Mouse (Mus musculus): ENCODE data around the gene Yap1. TPM values are rescaled to one million over a fixed set of nuclear protein-coding genes. Genes with fewer than 3 reads are reported as not detected.

Yap1 gene
- polyA plus RNA-seq, 1 experiment from 2014 or later = 13.1 TPM

DNA sequence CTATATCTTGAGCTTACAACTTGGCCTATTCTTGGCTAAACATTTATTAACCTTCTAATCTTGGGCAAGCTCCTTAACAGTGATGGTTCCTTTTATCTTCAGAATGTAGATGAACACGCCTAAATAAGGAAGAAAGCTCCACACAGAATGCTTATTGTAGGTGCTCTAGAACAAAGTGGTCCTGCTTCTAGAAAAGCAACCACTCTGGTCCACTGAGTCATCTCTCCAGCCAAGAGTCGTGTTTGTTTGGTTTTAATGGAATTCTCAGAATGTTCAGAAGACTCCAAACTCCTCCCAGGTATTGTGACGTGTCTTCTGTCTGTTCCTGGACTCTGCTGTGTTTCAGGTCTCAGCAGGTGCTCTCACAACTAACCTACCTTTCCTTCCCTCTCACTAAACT, 38.8 kb downstream of the Yap1 start:
- H3K27ac ChIP-seq = no peak overlapping the region
- no peak overlapping the region for H3K4me2 ChIP-seq
- H3K4me1 ChIP-seq (replicated peaks) = peaks cover 16% of the 10 kb centered on the region
- no peaks in the 10 kb centered on the region for H3K36me3 ChIP-seq
- no peak for ATAC-seq (ENCODE audit: low FRiP score)
- 83% methylated on average over 3 of the region's 3 CpGs for WGBS
- H3K9ac ChIP-seq = no peak overlapping the region
- no peaks in the 10 kb centered on the region for H3K27me3 ChIP-seq
- no peak overlapping the region for H3K4me3 ChIP-seq
- no peaks in the 10 kb centered on the region for H3K9me3 ChIP-seq

GRCm38 (mm10) chr9:7963867-7964266, 40.5 kb downstream of the Yap1 start:
- no peak overlapping the region for H3K27ac ChIP-seq
- ATAC-seq (ENCODE audit: low FRiP score) = no peak
- WGBS = 91% methylated on average over 2 of the region's 2 CpGs

DNA sequence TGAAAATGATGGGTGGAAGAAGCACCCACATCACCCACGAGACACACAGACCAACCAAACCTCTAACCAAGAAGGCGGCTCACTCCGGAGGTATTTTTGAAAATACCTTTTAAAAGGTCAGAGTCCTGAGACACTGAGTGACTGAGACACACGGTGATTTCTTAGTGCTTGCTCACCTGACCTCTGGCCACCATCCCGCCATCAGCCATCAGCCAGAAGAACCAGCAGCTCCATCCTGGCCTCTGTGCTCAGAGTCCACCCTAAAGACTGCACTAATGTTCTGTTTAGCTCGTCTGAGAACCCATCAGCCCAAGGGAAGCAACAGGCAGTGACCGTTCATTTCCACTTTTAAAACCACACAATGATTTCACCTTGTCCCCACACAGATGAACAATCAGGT, 41.5 kb downstream of the Yap1 start:
- no peak overlapping the region for H3K4me3 ChIP-seq
- H3K4me2 ChIP-seq = no peak overlapping the region
- no peak overlapping the region for H3K9ac ChIP-seq
- H3K36me3 ChIP-seq = no peaks in the 10 kb centered on the region
- peaks cover 23% of the 10 kb centered on the region for H3K4me1 ChIP-seq (replicated peaks)
- H3K9me3 ChIP-seq = no peaks in the 10 kb centered on the region
- H3K27me3 ChIP-seq = no peaks in the 10 kb centered on the region
- WGBS = 87% methylated on average over 7 of the region's 7 CpGs
- H3K27ac ChIP-seq = no peak overlapping the region
- ATAC-seq (ENCODE audit: low FRiP score) = no peak

More at GRCm38 (mm10) chr9:7963867-7964266, 40.5 kb downstream of the Yap1 start:
- Histone ChIP-seq H3K4me3 (no peak overlapping the region), H3K36me3 (no peaks in the 10 kb centered on the region), H3K9ac (no peak overlapping the region), H3K4me1 (replicated peaks) (peaks cover 23% of the 10 kb centered on the region), H3K27me3 (no peaks in the 10 kb centered on the region), H3K9me3 (no peaks in the 10 kb centered on the region), H3K4me2 (no peak overlapping the region)

DNA sequence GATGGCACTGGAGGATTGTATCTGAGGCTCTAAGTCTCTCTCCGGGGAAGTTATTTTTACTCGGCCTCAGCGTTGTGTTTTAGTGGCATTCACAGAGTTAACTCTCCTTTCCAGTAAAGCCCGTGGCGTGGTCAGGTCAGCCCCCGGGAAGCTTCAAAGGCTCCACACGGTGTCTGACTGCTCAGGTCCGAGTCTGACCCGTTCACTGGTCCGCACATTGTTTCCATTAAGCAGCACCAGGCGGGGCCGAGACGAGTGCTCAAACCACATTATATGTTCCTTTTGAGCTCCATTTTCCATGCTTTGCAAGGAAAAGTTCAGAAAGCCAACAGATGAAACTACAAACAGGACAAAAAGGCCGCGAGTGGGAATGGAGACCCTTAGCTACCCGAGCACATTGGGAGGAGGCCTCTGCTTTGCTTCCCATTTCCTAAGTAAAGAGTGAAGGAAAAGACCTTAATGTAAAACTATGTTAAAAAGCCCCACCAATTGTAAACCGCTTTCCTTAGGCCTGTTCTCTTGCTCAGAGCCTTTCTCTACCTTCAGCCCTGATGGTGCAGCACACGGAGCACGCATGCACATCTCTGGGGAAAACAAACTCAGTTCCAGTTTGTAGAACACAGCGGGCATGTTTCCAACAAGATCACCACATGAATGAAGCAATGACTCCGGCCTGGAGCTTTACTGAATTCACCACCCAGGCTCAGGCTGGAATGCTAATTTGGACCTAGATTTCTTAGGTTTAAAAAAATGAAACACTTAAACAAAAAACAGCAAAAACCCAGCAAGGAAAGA, 42.8 kb downstream of the Yap1 start:
- no peak for ATAC-seq (ENCODE audit: low FRiP score)
- Histone ChIP-seq H3K9me3 (no peaks in the 10 kb centered on the region), H3K27me3 (no peaks in the 10 kb centered on the region), H3K4me2 (0 out of 2 replicates have a peak overlapping the region, but pooled peaks have one; percentile 15), H3K9ac (0 out of 2 replicates have a peak overlapping the region, but pooled peaks have one; percentile 26), H3K36me3 (no peaks in the 10 kb centered on the region), H3K27ac (peak overlapping the region; percentile 46), H3K4me3 (no peak overlapping the region), H3K4me1 (replicated peaks) (peaks cover 23% of the 10 kb centered on the region)
- WGBS = 32% methylated on average over 21 of the region's 21 CpGs

GRCm38 (mm10) chr9:7960382-7960781, 44.0 kb downstream of the Yap1 start:
- Histone ChIP-seq H3K27ac (peak overlapping the region; percentile 44; the same call in 1 of the 2 replicates), H3K36me3 (no peaks in the 10 kb centered on the region), H3K9ac (no peak overlapping the region), H3K4me3 (no peak overlapping the region), H3K27me3 (no peaks in the 10 kb centered on the region), H3K4me1 (replicated peaks) (peaks cover 23% of the 10 kb centered on the region), H3K9me3 (no peaks in the 10 kb centered on the region), H3K4me2 (no peak overlapping the region)
- peak; percentile 72 for ATAC-seq (ENCODE audit: low FRiP score)
- WGBS = 64% methylated on average over 9 of the region's 9 CpGs

DNA sequence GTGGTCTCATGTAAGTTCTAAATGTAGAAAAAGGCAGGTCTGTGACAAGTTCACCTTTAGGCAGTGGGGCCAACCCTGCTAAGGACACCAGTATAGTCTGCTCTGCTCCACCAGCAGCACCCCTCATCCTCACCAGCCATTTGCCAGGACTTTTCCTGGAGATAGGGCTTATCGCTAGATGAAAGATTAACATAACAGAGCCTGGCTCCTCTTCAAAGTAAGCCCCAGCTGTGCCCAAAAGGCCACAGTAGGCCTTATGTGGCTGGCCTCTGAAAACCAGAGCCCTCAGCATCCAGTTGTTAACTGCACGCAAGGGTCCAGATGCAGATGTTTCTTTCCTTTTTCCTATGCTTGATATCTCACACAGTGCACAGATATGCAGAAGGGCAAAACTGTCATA, 45.1 kb downstream of the Yap1 start:
- Histone ChIP-seq H3K9me3 (no peaks in the 10 kb centered on the region), H3K4me3 (no peak overlapping the region), H3K36me3 (peaks cover 3% of the 10 kb centered on the region; the same call in 1 of the 2 replicates), H3K27ac (no peak overlapping the region), H3K4me2 (no peak overlapping the region), H3K9ac (no peak overlapping the region), H3K27me3 (no peaks in the 10 kb centered on the region), H3K4me1 (replicated peaks) (peaks cover 23% of the 10 kb centered on the region)
- ATAC-seq (ENCODE audit: low FRiP score) = no peak
- 83% methylated on average over 2 of the region's 2 CpGs for WGBS

GRCm38 (mm10) chr9:7958025-7958593, 46.3 kb downstream of the Yap1 start:
- Histone ChIP-seq H3K36me3 (peaks cover 3% of the 10 kb centered on the region; the same call in 1 of the 2 replicates), H3K27ac (no peak overlapping the region), H3K27me3 (no peaks in the 10 kb centered on the region), H3K9ac (no peak overlapping the region), H3K9me3 (no peaks in the 10 kb centered on the region), H3K4me3 (no peak overlapping the region), H3K4me1 (replicated peaks) (peaks cover 23% of the 10 kb centered on the region), H3K4me2 (no peak overlapping the region)
- WGBS = 69% methylated on average over 7 of the region's 7 CpGs
- no peak for ATAC-seq (ENCODE audit: low FRiP score)

DNA sequence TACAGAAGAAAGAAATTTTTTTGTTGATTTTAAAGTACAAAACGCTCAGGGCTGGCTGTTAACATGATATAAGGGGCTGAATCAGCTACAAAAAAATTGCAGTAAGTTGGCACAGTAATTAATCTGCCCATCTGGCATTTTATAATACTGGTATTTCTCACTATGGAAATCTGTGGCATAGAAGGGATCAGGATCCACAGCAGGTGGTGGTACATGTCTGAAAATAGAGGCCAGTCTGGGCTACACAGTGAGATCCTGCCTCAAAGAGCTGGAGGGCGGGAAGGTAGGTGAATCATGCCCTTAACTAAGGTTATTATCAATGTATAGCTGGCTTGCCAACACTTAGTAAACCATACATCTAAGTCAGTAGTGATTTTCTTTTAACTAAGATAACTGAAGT, 47.0 kb downstream of the Yap1 start:
- 83% methylated on average over 2 of the region's 2 CpGs for WGBS
- no peak overlapping the region for H3K9ac ChIP-seq
- H3K4me3 ChIP-seq = no peak overlapping the region
- H3K27me3 ChIP-seq = no peaks in the 10 kb centered on the region
- no peak overlapping the region for H3K4me2 ChIP-seq
- no peaks in the 10 kb centered on the region for H3K9me3 ChIP-seq
- H3K4me1 ChIP-seq (replicated peaks) = peaks cover 23% of the 10 kb centered on the region
- no peak for ATAC-seq (ENCODE audit: low FRiP score)
- H3K27ac ChIP-seq = no peak overlapping the region
- peaks cover 3% of the 10 kb centered on the region for H3K36me3 ChIP-seq

GRCm38 (mm10) chr9:7956400-7956799, 48.0 kb downstream of the Yap1 start:
- H3K27ac ChIP-seq = no peak overlapping the region
- no peak overlapping the region for H3K4me3 ChIP-seq
- H3K9me3 ChIP-seq = no peaks in the 10 kb centered on the region
- ATAC-seq (ENCODE audit: low FRiP score) = no peak
- 90% methylated on average over 8 of the region's 8 CpGs for WGBS
- no peak overlapping the region for H3K4me2 ChIP-seq
- no peak overlapping the region for H3K9ac ChIP-seq
- peaks cover 3% of the 10 kb centered on the region for H3K36me3 ChIP-seq
- H3K27me3 ChIP-seq = no peaks in the 10 kb centered on the region
- H3K4me1 ChIP-seq (replicated peaks) = peaks cover 15% of the 10 kb centered on the region

DNA sequence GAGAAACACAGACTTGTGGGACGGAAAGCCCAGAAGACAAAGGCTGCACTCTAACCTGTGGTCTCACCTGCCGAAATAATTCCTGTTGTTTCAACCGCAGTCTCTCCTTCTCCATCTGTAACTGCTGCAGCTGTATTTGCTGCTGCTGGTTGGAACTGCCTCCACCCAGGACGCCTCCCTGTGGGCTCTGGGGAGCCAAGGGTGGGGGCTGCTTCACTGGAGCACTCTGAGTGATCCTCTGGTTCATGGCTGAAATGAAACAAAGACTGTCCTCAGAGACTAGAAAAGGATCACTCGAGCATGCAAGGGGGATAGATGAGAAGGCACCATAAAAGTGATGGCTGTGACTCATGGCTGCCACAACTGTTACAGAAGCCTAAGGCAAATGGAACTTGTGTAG, 51.5 kb downstream of the Yap1 start:
- H3K27me3 ChIP-seq = no peaks in the 10 kb centered on the region
- WGBS = 75% methylated on average over 5 of the region's 5 CpGs
- H3K27ac ChIP-seq = no peak overlapping the region
- peaks cover 3% of the 10 kb centered on the region for H3K36me3 ChIP-seq
- no peak overlapping the region for H3K9ac ChIP-seq
- no peak overlapping the region for H3K4me2 ChIP-seq
- H3K4me3 ChIP-seq = no peak overlapping the region
- H3K9me3 ChIP-seq = no peaks in the 10 kb centered on the region
- no peaks in the 10 kb centered on the region; the same call in 1 of the 2 replicates for H3K4me1 ChIP-seq (replicated peaks)
- peak; percentile 32; the same call in 1 of the 2 replicates for ATAC-seq (ENCODE audit: low FRiP score)

- H3K27me3 ChIP-seq = no peaks in the 10 kb centered on the region
These were observed 54.2 kb downstream of the Yap1 start for GRCm38 (mm10) chr9:7950211-7950644.

DNA sequence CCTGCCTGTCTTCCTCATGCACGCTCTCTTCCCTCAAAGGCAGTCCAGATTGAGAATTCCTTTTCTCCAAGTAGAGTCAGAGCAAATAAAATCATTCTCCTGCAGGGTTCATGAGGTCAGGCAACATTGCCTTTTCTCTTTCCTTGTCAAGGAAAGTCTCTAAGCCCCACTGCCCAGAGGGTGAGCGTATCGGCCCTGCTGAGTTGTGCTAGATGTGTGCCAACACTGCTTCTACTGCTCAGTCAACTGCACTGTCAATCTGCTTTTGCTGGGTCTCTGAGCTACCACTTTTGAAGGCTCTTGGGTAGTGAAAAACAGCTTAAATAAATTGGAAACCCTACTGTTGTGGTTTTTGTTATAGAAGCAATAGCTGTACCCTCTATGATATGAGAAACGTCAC, 56.5 kb downstream of the Yap1 start:
- no peaks in the 10 kb centered on the region for H3K4me1 ChIP-seq (replicated peaks)
- no peaks in the 10 kb centered on the region for H3K27me3 ChIP-seq
- no peak for ATAC-seq (ENCODE audit: low FRiP score)
- H3K9ac ChIP-seq = no peak overlapping the region
- H3K36me3 ChIP-seq = no peaks in the 10 kb centered on the region; the same call in 1 of the 2 replicates
- no peaks in the 10 kb centered on the region for H3K9me3 ChIP-seq
- no peak overlapping the region for H3K4me2 ChIP-seq
- no peak overlapping the region for H3K4me3 ChIP-seq
- 92% methylated on average over 4 of the region's 4 CpGs for WGBS
- H3K27ac ChIP-seq = no peak overlapping the region

More at GRCm38 (mm10) chr9:7950211-7950644, 54.2 kb downstream of the Yap1 start:
- no peak overlapping the region for H3K27ac ChIP-seq
- WGBS = 92% methylated on average over 7 of the region's 7 CpGs
- H3K9ac ChIP-seq = no peak overlapping the region
- H3K4me1 ChIP-seq (replicated peaks) = no peaks in the 10 kb centered on the region
- peaks cover 3% of the 10 kb centered on the region for H3K36me3 ChIP-seq
- no peak overlapping the region for H3K4me2 ChIP-seq
- H3K4me3 ChIP-seq = no peak overlapping the region
- no peak for ATAC-seq (ENCODE audit: low FRiP score)
- H3K9me3 ChIP-seq = no peaks in the 10 kb centered on the region
